Mouse (Mus musculus) v-Abl transformed pro-B cells (cell line): ENCODE data around the gene Npr1.

Experiments used
- in situ Hi-C, 2 experiments: fragments of 400-800 bp; cut with MboI; formaldehyde crosslinking; loops; one replicate each; pipeline ENCODE4 v1.15.1; 2025; ENCODE audit not compliant: unreplicated experiment in 2 of 2

Gene Npr1

DNA sequence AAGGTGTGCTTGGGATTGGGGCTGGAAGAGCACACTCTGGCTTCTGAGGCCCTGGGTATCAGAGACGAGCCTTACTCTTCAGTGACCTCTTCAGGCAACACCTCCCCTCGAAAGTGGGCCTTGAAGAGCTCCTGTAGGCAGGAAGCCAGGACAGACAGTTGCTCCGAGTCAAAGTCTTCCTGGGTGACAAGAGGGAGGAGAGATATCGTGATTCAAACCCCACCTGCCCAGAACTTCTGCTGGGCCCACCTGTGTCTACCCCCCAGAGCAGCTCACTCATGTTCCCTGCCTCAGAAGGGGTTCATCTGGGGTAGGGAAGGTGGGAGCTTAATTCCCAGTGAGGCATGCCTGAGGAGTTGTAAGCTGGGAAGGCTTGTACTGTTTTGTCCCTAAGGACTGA lies 64.7 kb downstream of the Npr1 start:
- in situ Hi-C loops = no loop called here
